Mouse (Mus musculus) hindbrain, postnatal 0 days (tissue): Measurements from ENCODE around the gene Ehmt1. TPM values are rescaled to one million over a fixed set of nuclear protein-coding genes. Genes with fewer than 3 reads are reported as not detected.

Experiments
- ATAC-seq: fragments of 200-750 bp; cut with Nextera tagmentation; 2 replicates; pipeline ENCODE4 v1.8.0; 2017; ENCODE audit warnings: mild to moderate bottlenecking, moderate TSS enrichment, moderate library complexity
- DNase-seq: peaks from one replicate; pipeline ENCODE4 v3.0.0-alpha.2; 2015; ENCODE audit warnings: low spot score
- H3K27ac ChIP-seq: fragments of 300-500 bp; sonication (generic); 2 replicates; pipeline ENCODE4 v1.5.1; 2014; ENCODE audit warnings: mild to moderate bottlenecking
- H3K27me3 ChIP-seq: fragments of 300-500 bp; sonication (generic); 2 replicates; pipeline ENCODE4 v1.6.1; 2014; ENCODE audit warnings: low read length, mixed read lengths; ENCODE audit not compliant: insufficient read depth
- H3K36me3 ChIP-seq: fragments of 300-500 bp; sonication (generic); 2 replicates; pipeline ENCODE4 v1.6.1; 2014; ENCODE audit warnings: low read length, mixed read lengths; ENCODE audit not compliant: insufficient read depth
- H3K4me1 ChIP-seq: fragments of 300-500 bp; sonication (generic); 2 replicates; pipeline ENCODE4 v1.6.1; 2014; ENCODE audit warnings: antibody characterized with exemption, low read length, mixed read lengths; ENCODE audit not compliant: insufficient read depth
- H3K4me2 ChIP-seq: fragments of 300-500 bp; sonication (generic); 2 replicates; pipeline ENCODE4 v1.6.1; 2014; ENCODE audit warnings: low read depth, mild to moderate bottlenecking, low read length, moderate library complexity, mixed read lengths
- H3K4me3 ChIP-seq: fragments of 300-500 bp; sonication (generic); 2 replicates; pipeline ENCODE4 v1.5.1; 2014; ENCODE audit warnings: low read length
- H3K9ac ChIP-seq: fragments of 300-500 bp; sonication (generic); replicated peaks from 2 replicates; pipeline ENCODE4 v1.6.1; 2014; ENCODE audit warnings: mild to moderate bottlenecking, low read length, moderate library complexity, mixed read lengths
- H3K9me3 ChIP-seq: fragments of 300-500 bp; sonication (generic); 2 replicates; pipeline ENCODE4 v1.6.1; 2016; ENCODE audit warnings: low read length, mixed read lengths
- CTCF ChIP-seq: IDR thresholded peaks from 2 replicates; pipeline ENCODE4 v1.5.1; 2016; ENCODE audit warnings: antibody characterized with exemption, control low read depth, low read depth
- WGBS: fragments of 180-500 bp; shearing (Covaris S2); extraction: QIAGEN DNeasy Blood & Tissue Kit; methylation state at CpG from one replicate; pipeline ENCODE4 v1.1.7; 2014; 5-methylcytosine and 5-hydroxymethylcytosine counted together
- polyA plus RNA-seq: library from polyadenylated mRNA; unstranded; fragments of >200 nt; fragmentation: Nextera tagmentation; extraction: Ambion mirVana; gene quantifications from 2 replicates; pipeline ENCODE4 v1.2.1, GENCODE M21; 2015
- total RNA-seq: library from RNA; depleted of rRNA; stranded (reverse); fragments of >200 nt; gene quantifications from 2 replicates; pipeline ENCODE4 v1.2.3, GENCODE M21; 2014

Ehmt1 gene
- total and polyA plus RNA-seq, 2 experiments from 2014 or later: 61.8 to 79.8 TPM

GRCm38 (mm10) chr2:24926965-24927358 lies 7.5 kb upstream of the Ehmt1 start:
- Histone ChIP-seq H3K36me3 (peaks cover 9% of the 10 kb centered on the region; the same call in 1 of the 2 replicates), H3K4me1 (no peaks in the 10 kb centered on the region), H3K27me3 (no peaks in the 10 kb centered on the region), H3K9me3 (no peaks in the 10 kb centered on the region), H3K27ac (no peak overlapping the region), H3K4me2 (no peak overlapping the region), H3K9ac (no peak overlapping the region), H3K4me3 (no peak overlapping the region)
- ATAC-seq (no peak), DNase-seq (no peak)
- TF ChIP-seq CTCF: no peak
- WGBS: 80% methylated on average over 7 of the region's 7 CpGs

- ATAC-seq (no peak), DNase-seq (no peak)
- H3K27me3 ChIP-seq: no peaks in the 10 kb centered on the region
- WGBS: 81% methylated on average over 9 of the region's 9 CpGs
- H3K4me1 ChIP-seq: no peaks in the 10 kb centered on the region
- H3K9ac ChIP-seq: no peak overlapping the region
- H3K27ac ChIP-seq: no peak overlapping the region
- H3K4me2 ChIP-seq: no peak overlapping the region
- H3K36me3 ChIP-seq: peaks cover 9% of the 10 kb centered on the region; the same call in 1 of the 2 replicates
- H3K4me3 ChIP-seq: no peak overlapping the region
- no peaks in the 10 kb centered on the region for H3K9me3 ChIP-seq
- no peak for TF ChIP-seq CTCF
Observed at GRCm38 (mm10) chr2:24926345-24926964, 7.0 kb upstream of the Ehmt1 start.

- Histone ChIP-seq H3K9me3 (no peaks in the 10 kb centered on the region), H3K4me2 (no peak overlapping the region), H3K27ac (no peak overlapping the region), H3K4me1 (no peaks in the 10 kb centered on the region), H3K9ac (no peak overlapping the region), H3K36me3 (peaks cover 9% of the 10 kb centered on the region; the same call in 1 of the 2 replicates), H3K4me3 (no peak overlapping the region), H3K27me3 (no peaks in the 10 kb centered on the region)
- ATAC-seq: no peak
- no peak for TF ChIP-seq CTCF
- WGBS: 87% methylated on average over 8 of the region's 8 CpGs
- DNase-seq: no peak
Observed at GRCm38 (mm10) chr2:24925284-24925683, 5.9 kb upstream of the Ehmt1 start.

- H3K4me3 ChIP-seq: no peak overlapping the region
- peak; percentile 58 for TF ChIP-seq CTCF
- no peak for ATAC-seq
- no peaks in the 10 kb centered on the region for H3K9me3 ChIP-seq
- H3K4me2 ChIP-seq: no peak overlapping the region
- H3K36me3 ChIP-seq: peaks cover 9% of the 10 kb centered on the region; the same call in 1 of the 2 replicates
- no peak overlapping the region for H3K27ac ChIP-seq
- 55% methylated on average over 2 of the region's 2 CpGs for WGBS
- peak; percentile 38 for DNase-seq
- H3K27me3 ChIP-seq: no peaks in the 10 kb centered on the region
- no peak overlapping the region for H3K9ac ChIP-seq
- no peaks in the 10 kb centered on the region for H3K4me1 ChIP-seq
Observed at GRCm38 (mm10) chr2:24923561-24923960, 4.1 kb upstream of the Ehmt1 start.

GRCm38 (mm10) chr2:24919839-24920175 lies 393 bp upstream of the Ehmt1 start:
- no peak for TF ChIP-seq CTCF
- H3K27me3 ChIP-seq: no peaks in the 10 kb centered on the region
- peak overlapping the region; percentile 96 for H3K4me3 ChIP-seq
- peak; percentile 64 for ATAC-seq
- peaks cover 10% of the 10 kb centered on the region for H3K4me1 ChIP-seq
- H3K9ac ChIP-seq: peak overlapping the region; percentile 96
- H3K4me2 ChIP-seq: peak overlapping the region; percentile 83
- DNase-seq: no peak
- no peaks in the 10 kb centered on the region for H3K36me3 ChIP-seq
- H3K27ac ChIP-seq: peak overlapping the region; percentile 98
- H3K9me3 ChIP-seq: no peaks in the 10 kb centered on the region
- 10% methylated on average over 8 of the region's 8 CpGs for WGBS

- DNase-seq (no peak), ATAC-seq (no peak)
- WGBS: 63% methylated on average over 3 of the region's 3 CpGs
- Histone ChIP-seq H3K27ac (no peak overlapping the region), H3K36me3 (no peaks in the 10 kb centered on the region), H3K9me3 (no peaks in the 10 kb centered on the region), H3K27me3 (no peaks in the 10 kb centered on the region), H3K9ac (no peak overlapping the region), H3K4me2 (no peak overlapping the region), H3K4me1 (peaks cover 10% of the 10 kb centered on the region), H3K4me3 (no peak overlapping the region)
- TF ChIP-seq CTCF: no peak
Observed at GRCm38 (mm10) chr2:24914762-24915161, 4.7 kb downstream of the Ehmt1 start.

- ATAC-seq: no peak
- H3K4me2 ChIP-seq: no peak overlapping the region
- H3K4me3 ChIP-seq: no peak overlapping the region
- no peaks in the 10 kb centered on the region for H3K9me3 ChIP-seq
- H3K4me1 ChIP-seq: peaks cover 2% of the 10 kb centered on the region
- no peak for DNase-seq
- no peak overlapping the region for H3K9ac ChIP-seq
- H3K27me3 ChIP-seq: no peaks in the 10 kb centered on the region
- no peaks in the 10 kb centered on the region for H3K36me3 ChIP-seq
- TF ChIP-seq CTCF: no peak
- H3K27ac ChIP-seq: no peak overlapping the region
Observed at GRCm38 (mm10) chr2:24912589-24912988, 6.8 kb downstream of the Ehmt1 start.
